Mouse (Mus musculus) bone marrow macrophage, adult 2 months (primary cell): ENCODE measurements around the gene Myg1.

Experiments used
- CTCF ChIP-seq: IDR thresholded peaks from 2 replicates; pipeline ENCODE4 v1.5.1; 2012; ENCODE audit warnings: low read depth, mild to moderate bottlenecking, low read length, moderate library complexity
- POLR2A ChIP-seq: IDR thresholded peaks from 2 replicates; pipeline ENCODE4 v1.6.1; 2012; ENCODE audit warnings: mild to moderate bottlenecking, low read depth, low read length, borderline replicate concordance

GRCm38 (mm10) chr15:102362648-102363047 lies 31.1 kb downstream of the Myg1 start:
- TF ChIP-seq CTCF (no peak), POLR2A (no peak)
